In the genomic region with DNA sequence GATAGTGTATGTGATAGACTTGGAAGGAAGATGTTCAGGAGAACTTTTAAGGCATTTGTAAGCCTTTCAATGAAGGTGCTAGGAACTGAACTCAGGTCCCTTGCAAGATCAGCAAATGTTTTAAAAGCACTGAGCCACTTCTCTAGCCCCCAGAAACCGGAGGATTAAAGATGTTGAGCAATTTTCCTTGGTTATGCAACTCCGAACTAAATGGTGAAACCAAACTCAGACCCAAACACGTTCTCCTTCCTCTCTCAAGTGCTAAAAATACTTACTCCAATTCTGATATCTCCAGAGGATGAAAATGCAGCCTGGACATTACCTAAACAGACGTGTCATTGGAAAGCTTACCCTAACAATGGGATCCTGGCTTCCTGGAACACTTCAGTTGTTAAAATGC, we compare ENCODE assay signal across 19 mouse cellular contexts.
DNase-seq lines count a peak whose midpoint lies in the region; ATAC-seq and TF ChIP-seq lines count a peak whose summit lies in the region.
"Had no signal": no experiment of that assay in that cellular context is flagged by ENCODE, and none has a peak within 500 bp of the region (broad histone marks: within the 10 kb centered on the region; RNA-seq: fewer than 3 reads in every experiment).

No protein-coding gene starts in this region.

- no peak overlapping the region for H3K9ac ChIP-seq in lung, postnatal 0 days (replicated peaks; ENCODE audit: low read depth)
- H3K9ac ChIP-seq in heart, embryonic 11.5 days (ENCODE audit: low read depth, low read length): no peak overlapping the region
- H3K9ac ChIP-seq: embryonic facial prominence, embryonic 13.5 days; forebrain, embryonic 13.5 days; forebrain, postnatal 0 days; heart, embryonic 13.5 days; hindbrain, embryonic 15.5 days had no signal

- no peak overlapping the region for H3K4me2 ChIP-seq in lung, postnatal 0 days (replicated peaks; ENCODE audit: low read depth, low read length)
- H3K4me2 ChIP-seq in heart, embryonic 11.5 days: no peak overlapping the region
- H3K4me2 ChIP-seq: embryonic facial prominence, embryonic 13.5 days; forebrain, embryonic 13.5 days; heart, embryonic 13.5 days; hindbrain, embryonic 15.5 days had no signal

- H3K9me3 ChIP-seq in lung, postnatal 0 days (ENCODE audit: low read length): no peaks in the 10 kb centered on the region
- no peaks in the 10 kb centered on the region for H3K9me3 ChIP-seq in heart, embryonic 11.5 days (replicated peaks; ENCODE audit: control insufficient read depth, low read length)
- H3K9me3 ChIP-seq: embryonic facial prominence, embryonic 13.5 days; forebrain, embryonic 13.5 days; heart, embryonic 13.5 days; hindbrain, embryonic 15.5 days had no signal

- ATAC-seq in lung, postnatal 0 days: no peak
- ATAC-seq in common myeloid progenitor, adult 5-6 weeks (replicated peaks; ENCODE audit: low read depth, poor library complexity, severe bottlenecking): peak; percentile 46
- no peak for ATAC-seq in heart, embryonic 11.5 days (replicated peaks; ENCODE audit: insufficient number of reproducible peaks, low FRiP score, low TSS enrichment)
- ATAC-seq: CD4-positive, CD25-positive, alpha-beta regulatory T cell, adult 4 months; forebrain, embryonic 13.5 days; forebrain, postnatal 0 days had no signal

- no peak overlapping the region for H3K27ac ChIP-seq in lung, postnatal 0 days (ENCODE audit: low read length)
- H3K27ac ChIP-seq in bone marrow macrophage, adult 2 months (ENCODE audit: insufficient read depth, low read depth, low read length): peak overlapping the region; percentile 54
- no peak overlapping the region for H3K27ac ChIP-seq in heart, embryonic 11.5 days (ENCODE audit: low read depth, low read length)
- H3K27ac ChIP-seq: embryonic facial prominence, embryonic 13.5 days; forebrain, embryonic 13.5 days; heart, embryonic 13.5 days; hindbrain, embryonic 15.5 days had no signal

- peak; percentile 7 for DNase-seq in lung, postnatal 0 days (ENCODE audit: low spot score)
- no peak for DNase-seq in lung, postnatal 10 days
- DNase-seq in cerebellum, postnatal 10 days: no peak
- DNase-seq: adrenal gland, postnatal 10 days; B cell, adult 2 months; cerebellum, adult 2 months; cerebellum, postnatal 14 days; forebrain, postnatal 0 days; gastrocnemius, postnatal 14 days; heart, postnatal 36 days had no signal

- 39% methylated on average over 4 of the region's 4 CpGs for WGBS in lung, postnatal 0 days
- 65% methylated on average over 4 of the region's 4 CpGs for WGBS in heart, embryonic 11.5 days (ENCODE audit: insufficient replicate concordance)

- H3K4me1 ChIP-seq in lung, postnatal 0 days (ENCODE audit: insufficient read depth, low read depth, low read length): no peaks in the 10 kb centered on the region
- H3K4me1 ChIP-seq in bone marrow macrophage, adult 2 months (ENCODE audit: control insufficient read depth, insufficient read depth, low read length): peaks cover 24% of the 10 kb centered on the region
- no peaks in the 10 kb centered on the region for H3K4me1 ChIP-seq in heart, embryonic 11.5 days (ENCODE audit: control insufficient read depth, insufficient read depth, low read length)
- H3K4me1 ChIP-seq: embryonic facial prominence, embryonic 13.5 days; forebrain, embryonic 13.5 days; heart, embryonic 13.5 days; hindbrain, embryonic 15.5 days had no signal

- H3K4me3 ChIP-seq in lung, postnatal 0 days (ENCODE audit: low read depth, low read length): no peak overlapping the region
- H3K4me3 ChIP-seq in bone marrow macrophage, adult 2 months (ENCODE audit: insufficient read depth, low read length): no peak overlapping the region
- H3K4me3 ChIP-seq in heart, embryonic 11.5 days (ENCODE audit: low read depth, low read length): no peak overlapping the region
- H3K4me3 ChIP-seq: embryonic facial prominence, embryonic 13.5 days; forebrain, embryonic 13.5 days; heart, embryonic 13.5 days; hindbrain, embryonic 15.5 days had no signal

- TF ChIP-seq EP300 in lung, postnatal 0 days (IDR thresholded peaks at IDR 0.05): no peak

- no peak for TF ChIP-seq CTCF in lung, postnatal 0 days (IDR thresholded peaks at IDR 0.05)
- TF ChIP-seq CTCF in bone marrow macrophage, adult 2 months (IDR thresholded peaks at IDR 0.05; ENCODE audit: low read depth, low read length): no peak

- H3K36me3 ChIP-seq in lung, postnatal 0 days (ENCODE audit: insufficient read depth, low read length): no peaks in the 10 kb centered on the region
- H3K36me3 ChIP-seq in heart, embryonic 11.5 days (ENCODE audit: control insufficient read depth, insufficient read depth, low read length): no peaks in the 10 kb centered on the region
- H3K36me3 ChIP-seq: embryonic facial prominence, embryonic 13.5 days; G1E; heart, embryonic 13.5 days; hindbrain, embryonic 15.5 days had no signal

- TF ChIP-seq POLR2A in bone marrow macrophage, adult 2 months (IDR thresholded peaks at IDR 0.05; ENCODE audit: borderline replicate concordance, low read depth, low read length): no peak

- no peaks in the 10 kb centered on the region for H3K27me3 ChIP-seq in lung, postnatal 0 days (replicated peaks; ENCODE audit: insufficient read depth, low read length)
- no peaks in the 10 kb centered on the region for H3K27me3 ChIP-seq in heart, embryonic 11.5 days (ENCODE audit: control insufficient read depth, insufficient read depth, low read length)
- H3K27me3 ChIP-seq: embryonic facial prominence, embryonic 13.5 days; forebrain, embryonic 13.5 days; heart, embryonic 13.5 days; hindbrain, embryonic 15.5 days had no signal
